Mouse (Mus musculus) liver, postnatal 0 days (tissue): Measurements from ENCODE around the gene Ahsa1. TPM values are rescaled to one million over a fixed set of nuclear protein-coding genes. Genes with fewer than 3 reads are reported as not detected.

Experiments
- ATAC-seq: fragments of 200-750 bp; cut with Nextera tagmentation; 2 replicates; pipeline ENCODE4 v1.8.0; 2017; ENCODE audit warnings: mild to moderate bottlenecking, moderate library complexity
- DNase-seq: peaks from one replicate; pipeline ENCODE4 v3.0.0-alpha.2; 2016
- H3K27ac ChIP-seq: fragments of 300-500 bp; sonication (generic); 2 replicates; pipeline ENCODE4 v1.5.1; 2014; ENCODE audit warnings: antibody characterized with exemption, moderate library complexity, mild to moderate bottlenecking, low read depth
- H3K27me3 ChIP-seq: fragments of 300-500 bp; sonication (generic); 2 replicates; pipeline ENCODE4 v1.6.1; 2014; ENCODE audit warnings: low read length, control low read depth, mixed read lengths; ENCODE audit not compliant: insufficient read depth
- H3K36me3 ChIP-seq: fragments of 300-500 bp; sonication (generic); replicated peaks from 2 replicates; pipeline ENCODE4 v1.6.1; 2014; ENCODE audit warnings: mild to moderate bottlenecking, control low read depth, low read length, moderate library complexity, mixed read lengths; ENCODE audit not compliant: insufficient read depth
- H3K4me1 ChIP-seq: fragments of 300-500 bp; sonication (generic); 2 replicates; pipeline ENCODE4 v1.6.1; 2014; ENCODE audit warnings: antibody characterized with exemption, mild to moderate bottlenecking, control low read depth; ENCODE audit not compliant: insufficient read depth
- H3K4me2 ChIP-seq: fragments of 300-500 bp; sonication (generic); 2 replicates; pipeline ENCODE4 v1.6.1; 2014; ENCODE audit warnings: low read depth, mild to moderate bottlenecking, low read length, moderate library complexity, mixed read lengths
- H3K4me3 ChIP-seq: fragments of 300-500 bp; sonication (generic); 2 replicates; pipeline ENCODE4 v1.5.1; 2014; ENCODE audit warnings: low read depth, low read length
- H3K9ac ChIP-seq: fragments of 300-500 bp; sonication (generic); replicated peaks from 2 replicates; pipeline ENCODE4 v1.6.1; 2014; ENCODE audit warnings: mild to moderate bottlenecking, moderate library complexity
- H3K9me3 ChIP-seq: fragments of 300-500 bp; sonication (generic); 2 replicates; pipeline ENCODE4 v1.6.1; 2016; ENCODE audit warnings: mild to moderate bottlenecking, control low read depth, low read length, mixed read lengths
- CTCF ChIP-seq: sonication (generic); IDR thresholded peaks from 2 replicates; pipeline ENCODE4 v1.5.1; 2016; ENCODE audit warnings: antibody characterized with exemption, low read depth
- EP300 ChIP-seq: IDR thresholded peaks from 2 replicates; pipeline ENCODE4 v1.6.1; 2016; ENCODE audit warnings: antibody characterized with exemption, low read depth, mild to moderate bottlenecking
- WGBS: fragments of 180-500 bp; shearing (Covaris S2); extraction: QIAGEN DNeasy Blood & Tissue Kit; methylation state at CpG from one replicate; pipeline ENCODE4 v1.1.7; 2014; ENCODE audit not compliant: insufficient replicate concordance; 5-methylcytosine and 5-hydroxymethylcytosine counted together
- polyA plus RNA-seq: library from polyadenylated mRNA; unstranded; fragments of >200 nt; fragmentation: Nextera tagmentation; extraction: Ambion mirVana; gene quantifications from 2 replicates; pipeline ENCODE4 v1.2.1, GENCODE M21; 2015

Gene Ahsa1
- polyA plus RNA-seq, 1 experiment from 2014 or later, result 89.4 TPM

GRCm38 (mm10) chr12:87284268-87284667 is 18.0 kb downstream of the Ahsa1 start:
- no peaks in the 10 kb centered on the region; the same call in 1 of the 2 replicates for H3K9me3 ChIP-seq
- DNase-seq, result no peak
- no peak overlapping the region for H3K4me3 ChIP-seq
- TF ChIP-seq EP300 (no peak), CTCF (no peak)
- no peak overlapping the region for H3K9ac ChIP-seq
- ATAC-seq, result no peak
- H3K36me3 ChIP-seq, result no peaks in the 10 kb centered on the region
- no peaks in the 10 kb centered on the region for H3K27me3 ChIP-seq
- no peaks in the 10 kb centered on the region for H3K4me1 ChIP-seq
- H3K27ac ChIP-seq, result no peak overlapping the region
- 62% methylated on average over 4 of the region's 4 CpGs for WGBS
- no peak overlapping the region for H3K4me2 ChIP-seq

- Histone ChIP-seq H3K36me3 (no peaks in the 10 kb centered on the region), H3K9me3 (no peaks in the 10 kb centered on the region; the same call in 1 of the 2 replicates), H3K9ac (no peak overlapping the region), H3K4me2 (no peak overlapping the region), H3K27ac (no peak overlapping the region), H3K27me3 (no peaks in the 10 kb centered on the region), H3K4me3 (no peak overlapping the region), H3K4me1 (no peaks in the 10 kb centered on the region)
- WGBS, result 63% methylated on average over 5 of the region's 5 CpGs
- DNase-seq (no peak), ATAC-seq (peak; percentile 54)
- TF ChIP-seq EP300, result no peak
- no peak for TF ChIP-seq CTCF
Observed at GRCm38 (mm10) chr12:87284726-87285125, 18.4 kb downstream of the Ahsa1 start.

GRCm38 (mm10) chr12:87289100-87289499 is 22.8 kb downstream of the Ahsa1 start:
- H3K27me3 ChIP-seq, result no peaks in the 10 kb centered on the region
- H3K9me3 ChIP-seq, result no peaks in the 10 kb centered on the region; the same call in 1 of the 2 replicates
- H3K4me2 ChIP-seq, result no peak overlapping the region
- H3K4me3 ChIP-seq, result no peak overlapping the region
- H3K9ac ChIP-seq, result no peak overlapping the region
- no peak overlapping the region for H3K27ac ChIP-seq
- 81% methylated on average over 5 of the region's 5 CpGs for WGBS
- H3K4me1 ChIP-seq, result no peaks in the 10 kb centered on the region
- ATAC-seq, result no peak
- DNase-seq, result no peak
- H3K36me3 ChIP-seq, result no peaks in the 10 kb centered on the region
- no peak for TF ChIP-seq CTCF
- no peak for TF ChIP-seq EP300

- no peaks in the 10 kb centered on the region for H3K9me3 ChIP-seq
Observed at GRCm38 (mm10) chr12:87293934-87294333, 27.7 kb downstream of the Ahsa1 start.

GRCm38 (mm10) chr12:87299037-87299656 is 32.9 kb downstream of the Ahsa1 start:
- Histone ChIP-seq H3K4me1 (peaks cover 3% of the 10 kb centered on the region; the same call in 1 of the 2 replicates), H3K4me2 (peak overlapping the region; percentile 96), H3K9me3 (no peaks in the 10 kb centered on the region), H3K27me3 (peaks cover 26% of the 10 kb centered on the region), H3K9ac (peak overlapping the region; percentile 72), H3K4me3 (peak overlapping the region; percentile 71), H3K27ac (no peak overlapping the region), H3K36me3 (no peaks in the 10 kb centered on the region)
- 14% methylated on average over 29 of the region's 29 CpGs for WGBS
- ATAC-seq, result no peak; the same call in 1 of the 2 replicates
- TF ChIP-seq EP300 (no peak), CTCF (no peak)
- no peak for DNase-seq

More at GRCm38 (mm10) chr12:87293934-87294333, 27.7 kb downstream of the Ahsa1 start:
- no peak for DNase-seq
- no peak overlapping the region for H3K4me3 ChIP-seq
- H3K27me3 ChIP-seq, result peaks cover 7% of the 10 kb centered on the region
- H3K27ac ChIP-seq, result no peak overlapping the region
- TF ChIP-seq CTCF, result no peak
- no peak for TF ChIP-seq EP300
- H3K4me1 ChIP-seq, result no peaks in the 10 kb centered on the region
- WGBS, result 67% methylated on average over 6 of the region's 6 CpGs
- peak; percentile 23; the same call in 1 of the 2 replicates for ATAC-seq
- no peak overlapping the region for H3K4me2 ChIP-seq
- no peak overlapping the region for H3K9ac ChIP-seq
- no peaks in the 10 kb centered on the region for H3K36me3 ChIP-seq

GRCm38 (mm10) chr12:87299657-87300440 is 33.6 kb downstream of the Ahsa1 start, which contains the start of gene Ism2:
Gene Ism2 (minus strand): TSS chr12:87299705.
- DNase-seq (peak; percentile 57), ATAC-seq (peak; percentile 81)
- TF ChIP-seq CTCF (no peak), EP300 (no peak)
- Histone ChIP-seq H3K4me1 (peaks cover 3% of the 10 kb centered on the region; the same call in 1 of the 2 replicates), H3K36me3 (no peaks in the 10 kb centered on the region), H3K27ac (no peak within 1 kb of the TSS), H3K9me3 (no peaks in the 10 kb centered on the region), H3K4me2 (peak within 1 kb of the TSS; percentile 96), H3K9ac (peak within 1 kb of the TSS; percentile 72), H3K27me3 (peaks cover 26% of the 10 kb centered on the region), H3K4me3 (peak within 1 kb of the TSS; percentile 71)
- WGBS, result under 1% methylated on average over 73 of the region's 86 CpGs
